Mouse (Mus musculus) kidney, embryonic 16.5 days (tissue): Measurements from ENCODE around the gene Gpha2. TPM values are rescaled to one million over a fixed set of nuclear protein-coding genes. Genes with fewer than 3 reads are reported as not detected.
A peak's percentile ranks its signal among the peaks of the same experiment; 100 is the strongest.

Source experiments
- ATAC-seq: fragments of 200-750 bp; cut with Nextera tagmentation; 2 replicates; pipeline ENCODE4 v1.8.0; 2017; ENCODE audit warnings: moderate TSS enrichment; ENCODE audit not compliant: low FRiP score, low TSS enrichment
- H3K27ac ChIP-seq: fragments of 300-500 bp; sonication (generic); 2 replicates; pipeline ENCODE4 v1.5.1; 2014; ENCODE audit warnings: low read length
- H3K27me3 ChIP-seq: fragments of 300-500 bp; sonication (generic); 2 replicates; pipeline ENCODE4 v1.6.1; 2014; ENCODE audit warnings: low read length, control low read depth, mixed read lengths; ENCODE audit not compliant: insufficient read depth
- H3K36me3 ChIP-seq: fragments of 300-500 bp; sonication (generic); 2 replicates; pipeline ENCODE4 v1.6.1; 2014; ENCODE audit warnings: low read length, control low read depth, mixed read lengths; ENCODE audit not compliant: insufficient read depth
- H3K4me1 ChIP-seq: fragments of 300-500 bp; sonication (generic); 2 replicates; pipeline ENCODE4 v1.6.1; 2014; ENCODE audit warnings: low read length, control low read depth, mixed read lengths; ENCODE audit not compliant: insufficient read depth
- H3K4me2 ChIP-seq: fragments of 300-500 bp; sonication (generic); replicated peaks from 2 replicates; pipeline ENCODE4 v1.6.1; 2014; ENCODE audit warnings: low read depth, low read length
- H3K4me3 ChIP-seq: fragments of 300-500 bp; sonication (generic); 2 replicates; pipeline ENCODE4 v1.5.1; 2014; ENCODE audit warnings: mild to moderate bottlenecking, low read length
- H3K9ac ChIP-seq: fragments of 300-500 bp; sonication (generic); replicated peaks from 2 replicates; pipeline ENCODE4 v1.6.1; 2014; ENCODE audit warnings: low read length
- H3K9me3 ChIP-seq: fragments of 300-500 bp; sonication (generic); 2 replicates; pipeline ENCODE4 v1.6.1; 2016; ENCODE audit warnings: low read length, control low read depth
- WGBS: fragments of 180-500 bp; shearing (Covaris S2); extraction: QIAGEN DNeasy Blood & Tissue Kit; methylation state at CpG from one replicate; pipeline ENCODE4 v1.1.7; 2014; 5-methylcytosine and 5-hydroxymethylcytosine counted together
- polyA plus RNA-seq: library from polyadenylated mRNA; unstranded; fragments of >200 nt; fragmentation: Nextera tagmentation; extraction: Ambion mirVana; gene quantifications from 2 replicates; pipeline ENCODE4 v1.2.1, GENCODE M21; 2015

Gene Gpha2
- polyA plus RNA-seq, 1 experiment from 2014 or later: 1.4 TPM

DNA sequence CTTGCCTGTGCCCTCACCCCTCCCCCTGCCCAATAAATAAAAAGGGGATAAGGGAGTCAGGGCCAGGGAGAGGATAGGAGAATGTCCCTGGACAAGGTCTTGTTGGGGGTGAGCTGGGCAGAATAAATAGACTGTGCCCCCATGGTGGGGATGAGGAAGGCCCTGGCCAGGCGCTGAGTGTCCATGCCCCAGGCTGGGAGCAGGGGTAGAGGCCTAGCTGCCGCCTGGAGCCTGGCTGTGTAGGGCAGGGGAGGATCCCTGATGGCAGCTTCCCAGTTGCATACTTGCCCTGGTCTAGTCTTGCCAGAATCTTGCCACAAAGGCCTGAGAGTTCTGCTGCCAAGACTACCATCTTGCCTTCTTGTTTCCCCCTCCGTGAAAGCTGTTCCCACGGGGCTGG is 1.7 kb downstream of the Gpha2 start:
- WGBS: 84% methylated on average over 4 of the region's 4 CpGs
- Histone ChIP-seq H3K4me3 (no peak overlapping the region), H3K4me2 (no peak overlapping the region), H3K9me3 (no peaks in the 10 kb centered on the region), H3K9ac (no peak overlapping the region), H3K27ac (no peak overlapping the region), H3K4me1 (0 out of 2 replicates have a peak, but pooled peaks cover 2% of the 10 kb centered on the region), H3K36me3 (peaks cover 25% of the 10 kb centered on the region; the same call in 1 of the 2 replicates), H3K27me3 (no peaks in the 10 kb centered on the region)
- ATAC-seq: no peak

- 82% methylated on average over 4 of the region's 4 CpGs for WGBS
- no peak overlapping the region for H3K27ac ChIP-seq
- H3K27me3 ChIP-seq: no peaks in the 10 kb centered on the region
- no peak overlapping the region for H3K9ac ChIP-seq
- H3K4me1 ChIP-seq: peaks cover 22% of the 10 kb centered on the region
- no peak for ATAC-seq
- H3K4me3 ChIP-seq: no peak overlapping the region
- no peaks in the 10 kb centered on the region for H3K9me3 ChIP-seq
- no peak overlapping the region for H3K4me2 ChIP-seq
- H3K36me3 ChIP-seq: peaks cover 25% of the 10 kb centered on the region; the same call in 1 of the 2 replicates
Observed at GRCm38 (mm10) chr19:6230411-6230810, 4.2 kb downstream of the Gpha2 start.

DNA sequence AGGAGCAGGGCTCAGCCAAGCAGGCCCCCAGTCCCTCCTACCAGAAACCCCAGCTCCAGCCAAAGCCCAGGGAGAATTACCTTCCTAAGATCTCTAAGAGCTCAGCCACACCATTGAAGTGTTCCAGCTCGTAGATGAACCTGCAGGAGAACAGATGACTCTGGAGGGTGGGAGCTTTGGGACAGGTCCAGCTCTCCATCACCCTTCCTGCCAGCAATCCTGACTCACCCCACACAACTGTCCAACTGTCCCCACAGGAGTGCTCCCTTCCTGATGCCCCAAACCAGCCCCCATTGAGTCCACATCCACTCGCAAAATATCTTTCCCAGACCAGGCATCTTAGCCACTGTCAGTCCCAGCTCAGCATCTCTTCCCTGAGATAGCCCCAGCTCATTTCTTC is 4.9 kb downstream of the Gpha2 start:
- Histone ChIP-seq H3K4me1 (peaks cover 22% of the 10 kb centered on the region), H3K4me2 (no peak overlapping the region), H3K27me3 (no peaks in the 10 kb centered on the region), H3K36me3 (peaks cover 25% of the 10 kb centered on the region; the same call in 1 of the 2 replicates), H3K27ac (no peak overlapping the region), H3K4me3 (no peak overlapping the region), H3K9me3 (no peaks in the 10 kb centered on the region), H3K9ac (no peak overlapping the region)
- ATAC-seq: no peak
- 83% methylated on average over 2 of the region's 2 CpGs for WGBS

- Histone ChIP-seq H3K27me3 (no peaks in the 10 kb centered on the region), H3K4me3 (peak overlapping the region; percentile 4; the same call in 1 of the 2 replicates), H3K4me1 (peaks cover 25% of the 10 kb centered on the region), H3K9me3 (no peaks in the 10 kb centered on the region), H3K9ac (no peak overlapping the region), H3K4me2 (no peak overlapping the region), H3K27ac (0 out of 2 replicates have a peak overlapping the region, but pooled peaks have one; percentile 17), H3K36me3 (peaks cover 14% of the 10 kb centered on the region; the same call in 1 of the 2 replicates)
- 40% methylated on average over 16 of the region's 16 CpGs for WGBS
- ATAC-seq: no peak
Observed at GRCm38 (mm10) chr19:6233647-6234046, 7.5 kb downstream of the Gpha2 start.

GRCm38 (mm10) chr19:6234337-6235083 is 8.3 kb downstream of the Gpha2 start:
- Histone ChIP-seq H3K9me3 (no peaks in the 10 kb centered on the region), H3K27ac (no peak overlapping the region; the same call in 1 of the 2 replicates), H3K4me3 (peak overlapping the region; percentile 87), H3K4me2 (peak overlapping the region; percentile 95), H3K36me3 (peaks cover 10% of the 10 kb centered on the region; the same call in 1 of the 2 replicates), H3K27me3 (no peaks in the 10 kb centered on the region), H3K9ac (peak overlapping the region; percentile 87), H3K4me1 (peaks cover 25% of the 10 kb centered on the region)
- WGBS: 70% methylated on average over 11 of the region's 11 CpGs
- no peak; the same call in 1 of the 2 replicates for ATAC-seq

- H3K27me3 ChIP-seq: no peaks in the 10 kb centered on the region
- peak within 1 kb of the TSS; percentile 99 for H3K27ac ChIP-seq
- H3K4me2 ChIP-seq: peak within 1 kb of the TSS; percentile 95
- peak within 1 kb of the TSS; percentile 87 for H3K9ac ChIP-seq
- ATAC-seq: peak; percentile 92
- H3K4me3 ChIP-seq: peak within 1 kb of the TSS; percentile 87
- no peaks in the 10 kb centered on the region for H3K9me3 ChIP-seq
- 3% methylated on average over 48 of the region's 48 CpGs for WGBS
- H3K4me1 ChIP-seq: peaks cover 25% of the 10 kb centered on the region
- peaks cover 7% of the 10 kb centered on the region; the same call in 1 of the 2 replicates for H3K36me3 ChIP-seq
Observed at GRCm38 (mm10) chr19:6235084-6236052, 9.2 kb downstream of the Gpha2 start, which contains the start of gene Ppp2r5b. Gene Ppp2r5b (minus strand): TSS chr19:6235872.

GRCm38 (mm10) chr19:6236053-6236441 is 9.9 kb downstream of the Gpha2 start:
- H3K9me3 ChIP-seq: no peaks in the 10 kb centered on the region
- ATAC-seq: peak; percentile 85
- peak overlapping the region; percentile 95 for H3K4me2 ChIP-seq
- 0% methylated on average over 9 of the region's 9 CpGs for WGBS
- H3K4me1 ChIP-seq: peaks cover 29% of the 10 kb centered on the region
- H3K27ac ChIP-seq: peak overlapping the region; percentile 99
- peak overlapping the region; percentile 87 for H3K4me3 ChIP-seq
- peak overlapping the region; percentile 87 for H3K9ac ChIP-seq
- H3K27me3 ChIP-seq: no peaks in the 10 kb centered on the region
- no peaks in the 10 kb centered on the region for H3K36me3 ChIP-seq

DNA sequence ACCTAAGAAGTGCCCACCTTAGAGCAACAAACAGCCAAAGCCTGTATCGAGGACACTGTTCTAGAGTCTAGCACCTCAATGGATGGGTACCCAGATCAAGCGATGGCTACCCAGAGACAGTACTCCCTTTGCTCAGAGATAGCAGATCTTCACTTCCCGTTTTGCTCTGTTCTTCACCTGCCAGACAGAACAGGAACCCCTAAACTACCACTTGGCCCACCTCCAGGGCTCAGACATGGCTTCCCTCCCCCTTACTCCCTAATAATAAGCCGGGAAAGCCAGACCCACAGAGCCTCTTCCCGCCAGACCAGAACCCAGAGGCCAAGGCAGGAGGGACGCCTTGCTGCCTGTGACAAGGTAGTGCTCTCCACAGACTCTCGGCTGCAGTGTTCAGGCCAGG is 10.7 kb downstream of the Gpha2 start:
- peaks cover 29% of the 10 kb centered on the region for H3K4me1 ChIP-seq
- H3K36me3 ChIP-seq: no peaks in the 10 kb centered on the region
- ATAC-seq: no peak
- no peak overlapping the region for H3K4me2 ChIP-seq
- 69% methylated on average over 7 of the region's 7 CpGs for WGBS
- H3K27me3 ChIP-seq: no peaks in the 10 kb centered on the region
- no peaks in the 10 kb centered on the region for H3K9me3 ChIP-seq
- H3K9ac ChIP-seq: no peak overlapping the region
- H3K27ac ChIP-seq: no peak overlapping the region
- H3K4me3 ChIP-seq: no peak overlapping the region

GRCm38 (mm10) chr19:6238740-6239139 is 12.6 kb downstream of the Gpha2 start:
- Histone ChIP-seq H3K27me3 (no peaks in the 10 kb centered on the region), H3K4me3 (no peak overlapping the region), H3K4me2 (no peak overlapping the region), H3K4me1 (peaks cover 36% of the 10 kb centered on the region), H3K9ac (no peak overlapping the region), H3K9me3 (no peaks in the 10 kb centered on the region), H3K36me3 (no peaks in the 10 kb centered on the region), H3K27ac (no peak overlapping the region)
- no peak for ATAC-seq
